Mouse (Mus musculus): ENCODE data around the gene Pald1.

DNA sequence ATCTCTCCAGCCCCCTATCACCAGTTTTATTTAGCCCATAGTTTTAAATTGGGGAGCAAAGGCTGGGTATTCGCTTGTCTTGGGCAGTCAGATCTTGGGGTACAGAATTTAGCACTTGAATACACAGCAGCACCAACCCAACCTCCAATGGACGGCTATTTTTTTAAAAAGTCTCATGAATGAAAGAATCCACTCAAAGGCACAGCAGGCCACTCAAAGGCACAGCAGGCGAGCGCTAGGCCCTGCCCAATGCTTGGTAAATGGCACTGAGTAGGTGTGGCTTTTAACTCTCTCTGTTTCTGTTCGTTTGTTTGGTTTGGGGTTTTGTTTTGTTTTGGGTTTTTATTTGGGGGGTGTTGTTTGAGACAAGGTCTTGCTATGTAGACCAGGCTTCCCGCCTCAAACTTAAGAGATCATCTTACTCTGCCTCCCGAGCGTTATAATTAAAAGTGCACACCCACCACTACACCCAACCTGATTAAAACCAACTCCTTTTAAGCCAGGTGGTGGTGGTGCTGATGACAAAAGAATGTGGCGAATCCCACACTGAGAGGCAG is 67.9 kb downstream of the Pald1 start:
- TF ChIP-seq CTCF (IDR thresholded peaks at IDR 0.05 in 2 of 3, conservative IDR thresholded peaks at IDR 0.05 in 1 of 3; ENCODE audit: control insufficient read depth in 1 of 3, insufficient read depth in 1 of 3, low read depth in 2 of 3, low read length in 3 of 3, poor library complexity in 1 of 3, severe bottlenecking in 1 of 3) (no peak), POLR2AphosphoS5 (IDR thresholded peaks at IDR 0.05; ENCODE audit: borderline replicate concordance, low read depth, low read length) (no peak), POLR2A (IDR thresholded peaks at IDR 0.05; ENCODE audit: control insufficient read depth in 1 of 2, insufficient read depth in 1 of 2, low read depth in 1 of 2, low read length in 2 of 2, poor library complexity in 1 of 2) (no peak), MAFK (IDR thresholded peaks at IDR 0.05; ENCODE audit: borderline replicate concordance, low read depth, low read length) (no peak), ZKSCAN1 (IDR thresholded peaks at IDR 0.05; ENCODE audit: low read depth, low read length) (no peak), RCOR1 (IDR thresholded peaks at IDR 0.05; ENCODE audit: low read depth, low read length) (no peak), GATA1 (IDR thresholded peaks at IDR 0.05; ENCODE audit: low read depth, low read length) (no peak), MAX (IDR thresholded peaks at IDR 0.05; ENCODE audit: low read length) (no peak)

Measured in MEL (cell line).